Mouse (Mus musculus) T-helper 1 cell (primary cell): ENCODE data around the gene Krt84.

Experiments
- in situ Hi-C: fragments of 300-600 bp; cut with MboI, MseI; formaldehyde crosslinking; loops from one replicate; pipeline ENCODE4 v1.15.1; 2025; ENCODE audit warnings: high pct_unique_total_duplicates

The Krt84 gene

DNA sequence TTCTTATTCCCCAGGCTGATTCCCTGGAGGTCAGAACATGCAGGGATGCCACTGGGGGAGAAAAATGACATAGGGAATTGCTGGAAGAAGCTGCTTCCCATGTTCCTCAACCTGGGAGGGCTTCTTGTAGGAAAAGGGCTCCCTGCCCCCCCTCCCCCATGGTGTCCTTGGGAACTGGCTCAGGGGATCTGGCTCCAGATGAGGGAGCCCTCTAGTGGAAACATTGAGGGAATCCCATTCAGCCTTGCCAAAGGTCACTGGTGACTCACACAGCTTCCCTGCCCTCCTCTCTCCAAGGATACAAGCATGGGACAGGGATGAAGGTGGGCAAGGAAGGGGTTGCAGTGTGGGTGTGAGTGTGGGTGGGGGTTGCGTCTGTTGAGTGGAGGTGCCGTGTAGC lies 35.4 kb downstream of the Krt84 start:
- in situ Hi-C loops: no loop called here

DNA sequence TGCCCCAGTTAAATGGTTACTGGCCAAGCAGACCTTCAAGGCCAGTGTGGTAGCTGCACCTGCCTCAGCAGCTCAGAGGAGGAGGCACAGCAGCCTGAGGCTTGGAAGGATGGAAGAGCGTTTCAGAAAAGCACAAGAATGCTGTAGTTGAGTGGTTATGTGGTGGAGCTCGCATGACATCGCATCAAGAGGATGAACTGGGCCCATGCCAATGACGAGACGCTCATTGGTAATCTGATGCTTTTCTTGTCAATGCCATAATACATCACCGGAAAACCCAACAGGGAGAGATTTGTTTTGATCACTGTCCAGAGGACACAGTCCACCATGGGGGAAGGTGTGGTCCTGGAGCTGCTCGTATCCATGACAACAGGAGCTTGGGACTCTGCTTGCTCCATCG lies 37.4 kb downstream of the Krt84 start:
- in situ Hi-C loops: no loop called here

- in situ Hi-C loops: no loop called here
These were observed 38.4 kb downstream of the Krt84 start for GRCm38 (mm10) chr15:101494203-101494602.

- in situ Hi-C loops: no loop called here
These were observed 38.9 kb downstream of the Krt84 start for GRCm38 (mm10) chr15:101493713-101494112.

- in situ Hi-C loops: no loop called here
These were observed 39.9 kb downstream of the Krt84 start for GRCm38 (mm10) chr15:101492718-101493117.

- in situ Hi-C loops: no loop called here
These were observed 41.2 kb downstream of the Krt84 start, which contains the start of gene Krt83 for GRCm38 (mm10) chr15:101491431-101491830. Gene Krt83, minus strand, starts transcription at chr15:101491512.

DNA sequence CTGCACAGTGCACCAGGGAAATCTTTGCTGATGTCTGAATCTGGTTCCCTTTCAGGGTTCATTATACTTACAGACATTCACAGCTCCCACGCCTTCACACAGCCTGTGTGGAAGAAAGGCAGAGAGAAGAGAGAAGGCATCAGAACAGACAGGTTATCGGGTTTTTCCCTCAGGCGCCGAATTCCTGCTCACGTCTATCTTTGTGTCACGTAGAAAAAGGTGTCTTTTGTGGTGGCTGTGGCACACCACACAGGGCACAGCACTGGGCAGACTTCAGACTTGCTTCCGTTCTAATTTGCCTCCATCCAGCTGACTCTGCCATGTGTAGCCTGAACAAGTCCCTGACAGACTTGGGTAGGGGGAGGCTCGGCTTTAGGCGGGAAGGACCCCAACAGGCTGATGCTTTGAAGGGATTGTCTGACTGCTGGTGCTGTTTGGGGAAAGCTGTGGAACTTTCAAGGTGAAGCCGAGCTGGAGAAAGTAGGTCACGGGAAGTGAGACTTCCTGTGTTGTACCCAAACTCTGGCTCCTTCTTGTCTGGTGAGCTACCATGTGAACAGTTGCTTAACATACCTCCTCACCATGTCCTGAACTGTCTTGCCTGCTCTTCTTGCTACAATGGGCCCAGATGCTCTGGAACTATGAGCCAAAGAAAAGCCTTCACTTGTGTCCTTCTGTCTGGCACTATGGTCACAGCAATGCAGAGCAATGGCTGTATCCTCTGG lies 46.5 kb downstream of the Krt84 start:
- in situ Hi-C loops: no loop called here

DNA sequence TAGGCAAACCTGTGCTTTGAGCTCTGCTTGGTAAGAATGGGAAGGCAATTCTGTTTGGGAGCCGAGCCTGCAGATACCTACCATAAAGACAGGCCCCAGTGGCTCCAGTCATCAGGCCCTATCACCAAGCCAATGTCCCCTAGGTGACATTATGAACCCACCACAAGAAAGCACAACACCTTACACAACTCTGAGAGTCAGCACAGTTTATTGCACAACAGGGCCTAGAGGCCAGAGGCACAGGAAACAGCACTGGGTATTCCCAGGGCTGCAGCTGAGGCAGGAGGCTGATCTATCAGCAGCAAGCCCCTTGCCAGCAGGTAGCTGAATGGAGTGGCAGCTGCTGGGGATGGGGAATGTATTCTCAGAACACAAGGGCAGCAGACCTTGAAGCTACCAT lies 47.7 kb downstream of the Krt84 start:
- in situ Hi-C loops: no loop called here

DNA sequence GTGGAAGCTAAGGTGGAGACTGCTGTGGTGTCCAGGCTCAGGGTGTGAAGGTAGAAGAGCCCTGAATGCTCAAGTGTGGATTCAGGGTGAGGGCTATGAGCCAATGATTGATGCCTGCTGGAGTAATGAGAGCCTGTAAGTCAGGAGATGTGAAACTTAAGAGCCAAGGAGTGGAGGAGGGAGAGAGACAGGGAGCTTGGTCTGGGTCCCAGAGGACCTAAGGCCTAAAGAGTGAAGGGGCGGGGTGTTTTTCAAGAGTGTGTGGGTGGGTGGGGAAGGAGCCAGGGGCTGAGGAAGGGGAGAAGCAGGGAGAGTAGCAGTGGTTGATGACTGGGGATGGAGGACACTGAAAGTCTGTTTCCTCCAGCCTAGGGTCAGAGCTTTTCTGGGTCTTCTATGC lies 49.0 kb downstream of the Krt84 start:
- in situ Hi-C loops: no loop called here

GRCm38 (mm10) chr15:101482056-101482455 lies 50.6 kb downstream of the Krt84 start:
- in situ Hi-C loops: no loop called here

GRCm38 (mm10) chr15:101479666-101480060 lies 53.0 kb downstream of the Krt84 start:
- in situ Hi-C loops: loop anchor here (10.0 kb wide), 1 partner anchor 65 kb away; the partner anchor contains the start of gene Krt7

DNA sequence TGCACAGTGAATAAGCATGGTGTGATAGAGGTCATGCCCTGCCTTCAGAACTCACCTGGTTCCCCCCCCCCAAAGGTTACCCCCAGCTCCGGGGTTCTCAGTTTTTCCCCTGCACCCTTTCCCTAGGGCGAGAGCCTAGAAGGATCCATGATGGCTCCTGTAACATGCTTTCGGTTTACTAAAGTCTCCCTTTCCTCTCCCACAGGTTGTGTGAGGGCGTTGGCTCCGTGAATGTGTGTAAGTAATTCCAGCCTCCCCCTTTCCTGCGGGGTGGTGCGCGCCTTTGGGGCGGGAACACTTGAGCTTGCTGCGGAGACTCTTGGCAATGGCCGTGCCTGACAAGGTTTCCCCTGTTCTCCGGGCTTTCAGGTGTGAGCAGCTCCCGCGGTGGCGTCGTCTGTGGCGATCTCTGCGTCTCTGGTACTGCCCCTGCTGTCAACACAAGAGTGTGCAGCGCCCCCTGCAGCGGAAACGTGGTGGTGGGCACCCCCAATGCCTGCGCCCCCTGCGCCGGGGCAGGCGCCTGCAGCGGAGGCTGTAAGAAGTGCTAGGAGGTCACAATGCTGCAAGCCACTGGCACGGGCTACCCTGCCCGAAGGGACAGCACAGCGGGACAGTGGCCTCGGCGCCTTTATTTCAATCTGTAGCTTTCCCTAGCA lies 53.5 kb downstream of the Krt84 start:
- in situ Hi-C loops: loop anchor here (10.0 kb wide), 1 partner anchor 64 kb away; the partner anchor contains the start of gene Krt7
